Mouse (Mus musculus): ENCODE results near the gene Slc8a2.
A peak's percentile ranks its signal among the peaks of the same experiment; 100 is the strongest.

Slc8a2 gene

DNA sequence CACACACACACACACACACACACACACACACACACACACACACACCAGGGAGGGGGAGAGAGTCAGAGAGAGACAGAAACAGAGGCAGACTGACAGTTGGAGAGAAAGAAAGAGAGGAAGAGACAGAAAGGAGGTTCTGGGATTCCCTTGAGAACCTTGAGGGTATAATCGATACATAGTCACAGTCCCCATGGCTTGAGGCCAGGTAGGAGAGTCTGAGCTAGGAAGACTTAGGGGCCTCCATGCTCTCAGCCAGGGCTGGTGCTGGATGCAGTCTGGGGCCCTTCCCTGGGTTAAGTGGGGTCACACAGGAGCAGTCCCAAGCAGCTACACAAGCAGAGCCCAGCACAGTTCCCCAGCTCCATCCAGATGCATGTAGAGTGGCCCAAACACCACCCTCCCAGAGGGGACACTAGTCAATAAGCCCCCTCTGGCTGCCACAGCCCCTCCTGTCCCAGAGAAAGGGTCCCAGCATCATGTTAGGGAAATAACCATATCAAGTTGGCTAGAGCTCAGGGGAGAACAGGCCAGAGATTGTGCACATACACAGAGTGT lies 43.0 kb downstream of the Slc8a2 start:
- no peak for DNase-seq

DNA sequence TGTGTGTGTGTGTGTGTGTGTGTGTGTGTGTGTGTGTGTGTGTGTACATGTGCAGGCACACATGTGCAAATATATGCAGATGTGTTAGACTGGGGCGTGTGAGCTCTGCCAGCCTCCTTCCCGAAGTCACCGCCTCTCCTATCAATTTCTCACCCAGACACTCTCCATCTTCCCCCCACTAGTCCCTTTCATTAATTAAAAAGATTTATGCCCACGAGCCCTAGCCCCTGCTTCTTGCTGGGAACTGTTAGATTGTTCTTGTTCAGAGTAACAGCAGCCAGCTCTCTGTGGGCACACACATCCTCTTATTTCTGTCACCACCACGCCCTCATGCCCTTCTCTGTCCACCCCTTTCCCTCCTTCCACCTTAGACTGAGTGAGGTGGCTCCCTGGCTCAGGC lies 43.5 kb downstream of the Slc8a2 start:
- DNase-seq, result no peak

DNA sequence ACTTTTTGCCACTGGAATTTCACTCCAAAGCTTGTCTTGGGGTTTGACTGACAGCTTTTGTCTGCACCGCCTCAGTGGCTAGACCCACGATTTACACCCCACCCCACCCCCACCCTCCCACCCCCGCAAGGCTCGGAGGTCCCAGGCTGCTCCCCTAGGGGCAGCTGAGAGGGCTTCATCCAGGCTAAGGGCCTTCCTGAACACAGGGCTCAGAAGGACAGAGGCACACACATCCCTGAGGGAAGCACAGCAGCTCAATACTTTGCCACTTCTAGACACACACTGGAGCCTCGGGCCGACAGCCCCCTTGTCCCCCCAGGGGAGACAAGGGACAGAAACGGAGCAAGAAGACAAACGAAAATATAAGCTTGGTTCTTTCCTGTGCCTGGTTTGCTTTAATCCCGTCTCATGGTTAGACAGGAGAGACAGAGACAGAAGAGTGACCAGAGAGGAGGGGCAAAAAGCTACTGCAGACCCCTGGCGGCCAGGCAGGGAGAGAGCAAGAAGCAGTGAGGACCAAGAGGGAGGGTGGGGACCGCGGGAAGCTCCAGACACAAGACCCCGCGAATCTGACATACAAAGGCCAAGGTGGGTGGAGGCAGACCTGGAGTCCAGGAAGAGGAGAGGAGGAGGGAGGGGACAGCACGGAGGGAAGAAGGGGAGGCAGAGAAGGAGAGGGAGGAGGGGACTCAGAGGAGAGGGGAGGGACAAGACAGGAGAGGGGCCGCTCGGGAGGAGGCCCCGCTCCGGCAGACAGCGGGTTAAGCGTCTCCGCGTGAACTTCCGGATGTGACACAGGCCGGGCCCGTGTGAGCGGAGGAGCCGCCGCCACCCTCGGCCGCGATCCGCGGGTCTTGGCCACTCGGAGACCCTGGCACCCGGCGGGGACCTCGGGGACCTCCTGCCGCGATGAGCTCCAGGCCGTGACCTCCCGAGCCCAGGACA lies 45.2 kb downstream of the Slc8a2 start, which contains the start of gene Meis3:
Gene Meis3, plus strand, starts transcription at position 494 of the 945 bp plus-strand sequence.
- peak; percentile 72 to 78 for DNase-seq

DNA sequence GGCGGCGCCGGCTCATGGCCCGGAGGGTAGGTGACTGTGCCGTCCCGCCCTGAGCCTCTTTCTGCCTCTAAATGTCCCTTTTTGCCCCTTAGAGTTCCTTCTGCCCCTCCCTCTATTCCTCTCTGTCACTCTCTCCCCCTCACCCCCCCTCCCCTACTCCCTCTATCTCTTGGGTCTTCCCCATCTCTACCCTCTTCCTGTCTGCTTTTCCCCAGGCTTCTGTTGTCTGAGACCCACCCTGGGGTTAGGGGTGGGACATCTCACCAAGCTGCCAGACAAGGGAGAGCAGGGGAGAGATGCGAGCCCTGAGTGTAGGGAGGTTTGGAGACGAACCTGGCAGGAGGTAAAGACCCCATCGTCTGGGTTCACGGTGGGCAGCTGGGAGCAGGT lies 45.9 kb downstream of the Slc8a2 start:
- DNase-seq, result no peak

DNA sequence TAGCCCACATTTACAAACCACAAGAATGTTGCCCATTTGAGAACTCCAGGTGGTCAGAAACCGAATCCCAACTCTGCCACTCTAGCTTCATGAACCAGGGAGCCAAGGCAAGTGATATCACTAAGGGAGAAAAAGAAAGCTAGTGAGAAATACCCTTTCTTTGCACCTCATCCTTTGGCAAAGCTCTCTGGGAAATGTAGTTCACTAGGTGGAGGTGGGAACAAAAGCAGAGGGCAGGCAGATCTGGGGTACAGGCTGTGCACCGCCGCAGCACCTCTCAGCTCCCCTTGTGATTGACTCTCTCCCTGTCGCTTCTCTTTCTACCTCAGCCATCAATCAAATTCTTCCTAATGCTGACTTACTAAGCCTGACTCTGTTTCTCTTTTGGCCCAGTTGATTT lies 48.5 kb downstream of the Slc8a2 start:
- no peak for DNase-seq

DNA sequence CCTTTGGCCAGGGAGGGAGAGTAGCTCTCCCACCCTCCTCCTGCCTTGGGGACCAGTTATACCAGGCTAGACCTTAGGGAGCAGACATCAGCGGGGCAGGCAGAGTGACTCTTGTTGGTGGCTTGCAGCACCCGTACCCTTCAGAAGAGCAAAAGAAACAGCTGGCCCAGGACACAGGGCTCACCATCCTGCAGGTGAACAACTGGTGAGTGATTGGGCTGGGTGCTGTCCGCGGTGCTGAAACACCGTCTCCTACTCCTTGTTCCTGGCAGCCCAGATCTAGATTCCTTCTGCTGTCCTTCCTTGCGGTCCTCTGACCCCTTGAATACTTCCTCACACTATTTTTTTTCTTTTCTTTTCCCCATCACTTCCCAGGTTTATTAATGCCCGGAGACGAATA lies 54.0 kb downstream of the Slc8a2 start:
- peak; percentile 91 for DNase-seq

DNA sequence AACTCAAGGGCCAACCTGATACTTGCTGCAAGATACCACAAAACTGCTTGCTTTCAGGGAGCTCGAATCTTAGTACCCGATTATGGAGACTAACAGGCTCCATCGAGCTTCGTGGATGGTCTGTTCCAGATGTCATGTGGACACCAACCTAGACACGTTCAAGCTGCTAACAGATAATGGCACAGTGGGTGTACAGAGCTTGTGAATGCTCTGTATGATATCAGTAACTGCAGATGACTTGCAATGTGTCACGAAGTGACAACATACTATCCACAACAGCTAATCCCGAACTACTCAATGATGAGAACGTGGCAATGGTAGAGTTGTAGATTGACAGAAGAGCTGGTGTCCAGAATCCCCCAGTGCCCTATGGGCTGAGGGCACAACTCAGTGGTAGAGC lies 57.9 kb downstream of the Slc8a2 start:
- DNase-seq, result no peak

DNA sequence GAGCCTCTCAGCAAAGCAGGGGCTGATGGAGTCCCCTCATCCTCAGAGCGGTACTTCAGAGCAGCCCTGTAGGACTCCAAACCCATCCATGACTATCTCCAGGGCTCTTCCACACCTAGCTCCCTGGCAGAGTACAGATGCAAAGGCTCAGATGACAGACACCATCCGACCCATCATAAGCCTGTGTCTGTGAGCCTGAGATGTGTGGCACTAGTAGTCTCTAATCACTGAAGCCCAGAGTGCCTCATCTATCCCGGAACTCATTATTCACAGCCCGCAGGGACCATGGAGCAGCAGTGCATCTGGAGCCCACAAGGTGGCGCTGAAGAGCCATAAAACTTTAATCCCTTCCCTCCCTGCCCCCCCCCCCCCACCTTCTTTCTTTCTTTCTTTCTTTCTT lies 62.7 kb downstream of the Slc8a2 start:
- peak; percentile 88 to 89 for DNase-seq

DNA sequence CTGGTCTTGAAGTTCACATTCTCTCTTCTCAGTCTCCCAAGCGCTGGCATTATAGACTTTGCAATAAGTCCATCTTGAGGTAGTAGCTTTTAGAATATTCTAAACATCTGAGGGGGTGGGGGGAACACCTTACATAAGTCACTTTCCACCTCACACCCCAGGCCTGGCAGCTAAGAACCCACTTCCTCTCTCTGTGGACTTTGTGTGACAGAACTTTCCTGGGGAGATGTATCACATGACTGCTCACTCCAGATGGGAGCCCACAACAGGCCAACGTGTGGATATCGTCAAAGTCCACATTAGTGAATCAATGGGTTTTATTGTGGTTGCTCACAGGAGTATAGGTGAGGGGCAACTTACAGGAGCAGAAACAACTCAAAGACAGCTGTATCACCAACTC lies 64.1 kb downstream of the Slc8a2 start:
- no peak for DNase-seq

DNA sequence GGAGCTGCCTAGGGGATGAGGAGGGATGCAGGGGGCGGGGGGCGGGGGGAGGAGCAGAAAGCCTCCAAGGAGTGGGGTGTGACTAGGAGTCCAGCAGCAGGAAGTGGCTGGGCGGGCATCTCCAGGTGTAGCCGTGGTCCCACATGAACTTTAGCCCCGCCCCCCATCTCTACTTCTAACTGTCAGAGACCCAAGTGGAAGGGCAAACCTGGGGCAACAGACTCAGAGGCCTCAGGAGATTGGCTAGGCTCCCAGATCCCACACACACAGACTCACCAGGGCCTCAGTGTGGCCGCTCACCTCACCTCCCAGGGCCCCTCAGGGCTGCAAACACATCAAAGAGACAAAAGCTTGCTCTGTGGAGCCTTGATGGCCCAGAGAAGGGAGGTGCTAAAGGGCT lies 67.0 kb downstream of the Slc8a2 start:
- no peak for DNase-seq

DNA sequence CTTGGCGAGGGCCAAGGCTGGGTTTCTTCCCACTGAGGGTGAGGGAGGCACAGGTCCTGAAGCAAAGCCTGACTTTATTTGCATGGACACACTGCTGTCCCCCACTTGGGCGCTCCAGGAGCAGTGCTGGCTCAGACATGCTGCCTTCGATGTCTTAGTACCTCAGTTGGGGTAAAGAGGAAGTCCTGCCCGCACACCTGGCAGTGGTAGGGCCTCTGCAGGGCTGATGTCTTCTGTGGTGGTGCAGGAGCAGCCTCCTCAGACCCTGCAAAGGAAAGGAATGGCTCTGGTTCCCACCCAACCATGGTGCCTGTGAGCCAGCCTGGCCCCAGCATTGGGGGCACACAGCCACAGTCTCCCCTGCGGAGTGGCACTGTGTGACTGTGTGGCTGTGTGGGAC lies 67.5 kb downstream of the Slc8a2 start:
- DNase-seq, result no peak

DNA sequence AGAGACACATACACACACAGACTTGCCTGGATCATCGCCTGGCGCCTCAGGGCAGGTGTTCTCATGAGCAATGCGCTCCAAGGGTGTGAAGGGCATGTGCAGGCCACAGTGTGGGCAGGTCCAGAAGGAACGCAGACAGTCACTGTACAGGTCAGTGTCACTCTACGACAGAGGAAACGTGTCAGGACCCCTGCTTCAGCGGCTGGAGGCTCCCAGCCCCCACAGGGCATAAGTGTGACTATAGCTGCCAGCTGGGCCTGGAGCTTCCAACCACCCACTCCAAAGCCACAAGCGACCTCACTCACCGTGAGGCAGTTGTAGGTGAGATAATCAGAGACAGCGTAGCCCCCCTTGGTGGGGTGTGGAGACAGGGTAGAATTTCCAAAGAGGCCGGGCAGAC lies 68.9 kb downstream of the Slc8a2 start:
- no peak for DNase-seq

DNA sequence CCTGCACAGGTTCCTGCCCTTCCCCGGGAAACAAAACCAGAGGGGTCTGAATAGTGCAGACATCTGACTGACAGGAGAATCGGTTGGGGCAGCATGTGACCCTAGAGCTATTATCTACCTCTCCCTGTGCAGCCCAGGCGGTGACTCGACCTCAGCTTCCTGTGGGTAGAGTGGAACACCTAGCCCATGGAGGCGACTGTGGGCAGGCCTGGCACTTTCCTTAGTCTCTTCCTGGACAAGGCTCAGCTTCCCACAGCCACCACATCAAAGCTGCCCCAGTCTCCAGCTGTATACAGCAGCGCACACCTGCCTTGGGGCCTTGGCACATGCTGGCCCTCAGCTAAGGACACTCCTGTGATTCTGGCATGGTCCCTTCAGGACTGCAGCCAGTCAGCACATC lies 71.5 kb downstream of the Slc8a2 start:
- no peak for DNase-seq

DNA sequence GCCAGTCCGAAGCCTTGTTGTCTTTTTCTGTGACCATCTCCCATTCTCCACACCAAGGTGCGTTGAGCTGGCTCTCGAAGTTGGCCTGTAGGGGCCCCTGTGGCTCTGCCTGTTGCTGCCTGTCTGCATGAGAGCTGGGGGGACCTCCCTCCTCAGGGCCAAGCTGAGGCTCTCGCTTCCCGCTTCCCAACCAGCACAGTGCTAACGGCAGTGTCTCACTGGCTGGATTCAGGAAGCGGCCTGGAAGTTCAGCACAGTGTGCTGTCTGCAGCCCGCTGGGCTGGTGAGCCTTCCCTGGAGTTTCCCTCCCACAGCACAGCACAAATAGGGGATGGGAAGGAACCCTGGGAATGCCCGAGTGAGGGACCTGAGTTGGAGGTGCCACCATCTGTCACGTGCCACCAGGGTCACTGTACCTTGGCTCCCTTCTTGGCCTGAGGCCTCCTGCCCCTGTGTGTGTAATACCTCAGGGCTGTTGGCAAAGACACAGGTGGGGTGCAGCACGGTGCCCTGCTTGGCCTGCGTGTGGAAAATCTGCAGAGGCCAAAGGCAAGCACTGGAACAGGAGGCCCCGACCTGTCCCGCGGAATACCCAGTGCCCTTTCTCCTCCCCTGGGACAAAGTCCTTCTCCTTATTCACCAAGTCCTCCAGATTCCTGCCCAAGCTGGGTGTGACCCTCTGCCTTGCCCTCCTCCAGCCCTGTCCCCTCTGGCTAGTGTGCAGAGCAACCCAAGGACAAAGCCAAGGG lies 73.3 kb downstream of the Slc8a2 start:
- peak; percentile 38 to 58 for DNase-seq

DNA sequence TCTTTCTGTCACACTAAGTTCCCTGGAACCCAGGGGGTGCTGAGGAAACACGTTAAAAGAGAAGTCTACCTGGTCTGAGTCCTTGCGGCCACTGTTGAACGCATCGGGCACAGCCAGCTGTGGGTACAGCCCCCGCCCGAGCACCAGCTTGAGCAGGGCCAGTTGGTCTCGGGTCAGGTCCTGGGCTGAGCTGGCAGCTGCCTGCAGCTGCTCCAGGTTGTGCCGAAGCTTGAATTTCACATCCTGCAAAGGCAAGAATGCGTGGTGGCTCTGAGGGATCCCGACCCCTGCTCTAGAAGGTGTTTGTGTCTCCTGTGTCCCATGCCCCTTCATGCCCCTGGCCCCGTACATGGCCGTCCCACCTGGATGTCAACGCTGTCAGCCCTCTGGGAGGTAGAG lies 73.9 kb downstream of the Slc8a2 start:
- DNase-seq, result peak; percentile 54 to 72

DNA sequence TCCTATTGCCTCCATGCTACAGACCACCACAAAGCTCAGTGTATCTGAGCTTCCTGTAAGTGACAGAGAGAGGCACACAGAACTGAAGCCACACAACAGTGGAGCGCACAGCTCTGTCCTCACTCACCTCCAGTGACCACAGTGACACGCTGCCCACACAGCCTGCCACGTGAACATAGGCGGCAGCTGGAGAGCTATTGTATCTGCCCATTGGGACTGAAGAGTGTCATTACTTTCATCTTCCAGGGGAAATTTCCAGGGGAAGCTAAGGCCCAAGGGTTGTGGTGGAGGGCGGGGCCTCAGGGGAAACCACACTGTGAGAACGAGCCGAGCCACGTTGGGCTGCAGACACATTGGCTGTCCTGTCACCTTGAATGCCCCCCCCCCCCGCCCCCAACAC lies 75.2 kb downstream of the Slc8a2 start:
- no peak for DNase-seq

DNA sequence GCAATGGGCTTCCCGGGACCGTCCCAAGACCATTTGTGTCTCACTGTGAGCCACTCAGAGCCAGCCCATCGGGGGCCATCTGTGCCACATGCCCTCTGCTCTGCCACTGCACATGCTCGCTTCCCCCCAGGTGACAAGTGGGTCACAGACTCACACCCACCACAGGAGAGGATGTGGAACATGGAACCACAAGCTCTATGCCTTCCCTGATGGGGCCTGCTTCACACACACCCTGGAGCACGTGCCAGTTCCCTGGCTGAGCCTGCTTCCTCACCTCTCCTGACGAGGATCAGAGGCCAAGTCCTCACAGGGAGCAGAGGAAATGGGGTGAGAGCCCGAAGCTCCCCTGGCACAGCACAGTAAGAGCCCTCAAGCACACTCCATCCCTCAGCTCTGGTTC lies 77.5 kb downstream of the Slc8a2 start:
- DNase-seq, result no peak

DNA sequence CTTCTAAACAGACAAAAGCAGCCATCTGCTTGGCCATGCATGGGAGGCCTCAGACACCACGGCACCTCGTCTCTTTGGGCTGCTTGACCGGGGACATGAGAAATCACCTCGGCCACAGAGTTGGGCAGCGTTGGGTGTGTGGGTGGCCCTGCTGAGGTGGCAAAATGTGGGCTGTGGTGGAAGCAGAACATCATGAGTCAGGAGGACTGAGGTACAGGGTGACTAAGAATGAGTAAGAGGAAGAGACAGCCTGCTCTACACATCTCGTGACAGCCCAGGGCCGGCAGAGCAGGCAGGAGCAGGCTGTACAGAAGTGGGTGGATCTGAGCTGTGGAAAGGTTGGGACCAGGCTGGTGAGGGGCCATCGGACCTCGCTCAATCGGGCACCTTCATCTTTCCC lies 77.9 kb downstream of the Slc8a2 start:
- DNase-seq, result peak in 1 of 2 experiments; percentile 39

DNA sequence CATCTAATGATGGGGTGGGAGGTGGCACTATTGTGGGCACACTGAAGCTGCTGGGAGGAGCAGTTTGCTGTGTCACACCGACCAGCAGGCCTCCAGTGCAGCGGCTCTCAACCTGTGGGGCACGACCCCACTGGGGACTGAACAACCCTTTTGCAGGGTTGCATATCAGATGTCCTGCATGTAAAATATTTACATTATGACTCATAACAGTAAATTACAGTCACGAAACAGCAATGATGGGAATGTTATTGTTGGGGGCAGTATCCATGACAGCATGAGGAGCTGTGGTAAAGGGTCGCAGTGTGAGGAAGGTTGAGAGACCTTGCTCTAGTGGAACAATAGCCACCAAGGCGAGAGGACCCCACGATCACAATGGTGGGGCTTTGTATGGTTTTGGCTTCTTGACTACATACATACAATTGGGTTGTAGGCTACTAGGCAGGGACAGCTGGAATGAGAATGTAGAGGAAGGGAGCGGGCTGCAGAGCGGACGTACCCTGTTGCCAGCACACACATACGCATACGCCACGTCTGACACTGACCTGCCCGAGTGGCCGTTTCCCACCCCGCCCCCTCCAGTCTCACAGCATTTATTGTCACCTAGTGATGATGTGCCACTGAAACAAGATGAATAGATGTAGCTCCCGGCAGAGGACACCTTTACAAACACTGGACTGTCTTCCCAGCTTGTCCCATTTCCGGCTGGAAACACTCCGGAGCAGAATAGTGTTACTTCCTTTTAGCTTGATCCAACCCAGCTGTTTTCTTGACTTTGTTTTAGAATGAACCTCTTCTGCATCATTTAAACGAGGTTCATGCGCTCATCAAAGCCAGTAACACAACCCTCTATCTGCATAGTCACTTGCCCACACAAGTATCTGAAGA lies 79.4 kb downstream of the Slc8a2 start:
- no peak for DNase-seq
